Mouse (Mus musculus) thymus, postnatal 36 days (tissue): Measurements from ENCODE around the gene Sf3b1.
"Not testable (repeated sequence)": the region's sequence is repeated elsewhere in the genome, so short reads cannot be mapped to it uniquely, and the experiment has no call there.

Experiments used
- DNase-seq, 2 experiments: peaks; one replicate each; pipeline ENCODE4 v3.0.0; 2022; ENCODE audit warnings: mixed read lengths in 2 of 2

Gene Sf3b1

DNA sequence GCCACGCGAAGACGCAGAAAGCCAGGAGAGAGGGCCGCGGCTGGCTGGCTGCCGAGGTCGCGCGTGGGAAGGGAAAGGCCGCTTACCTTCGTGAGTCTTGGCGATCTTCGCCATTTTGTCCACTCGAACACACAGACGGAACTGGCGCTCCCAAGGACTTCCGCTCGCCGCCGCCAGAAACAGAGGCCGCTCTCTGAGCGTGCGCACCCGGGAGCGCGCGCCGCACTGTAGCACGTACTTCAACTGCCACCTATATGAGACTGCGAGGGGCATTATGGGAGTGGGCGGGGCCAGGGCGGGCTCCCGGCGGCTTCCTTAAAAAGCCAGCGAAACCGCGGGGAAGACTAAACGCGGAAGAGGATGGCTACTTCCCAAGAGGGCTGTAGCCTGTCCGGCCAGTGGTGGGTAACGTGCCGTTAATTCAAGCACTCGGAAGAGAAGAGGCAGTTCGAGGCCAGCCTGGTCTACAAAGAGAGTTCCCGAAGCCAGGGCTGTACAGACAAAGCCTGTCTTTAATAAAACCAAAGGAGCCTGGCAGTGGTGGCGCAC is at the start of gene Sf3b1:
Sf3b1 (minus strand) TSS at position 229 of the 549 bp plus-strand sequence.
- peak; percentile 94 to 97 for DNase-seq

DNA sequence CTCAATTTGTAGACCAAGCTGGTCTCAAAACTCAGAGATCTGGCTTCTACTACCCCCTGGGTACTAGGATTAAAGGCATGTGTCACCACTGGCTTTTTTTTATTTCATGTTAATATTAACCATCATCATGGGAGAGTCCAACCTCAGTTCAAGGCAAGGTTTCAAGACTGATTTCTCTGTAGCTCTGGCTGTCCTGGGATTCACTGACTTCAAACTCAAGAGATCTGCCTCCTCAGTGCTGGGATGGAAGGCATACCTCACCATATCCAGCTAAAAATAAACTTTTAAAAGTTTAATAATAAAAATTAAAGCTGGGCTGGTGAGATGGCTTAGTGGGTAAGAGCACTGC is 49.1 kb upstream of the Sf3b1 start:
- DNase-seq: no peak

DNA sequence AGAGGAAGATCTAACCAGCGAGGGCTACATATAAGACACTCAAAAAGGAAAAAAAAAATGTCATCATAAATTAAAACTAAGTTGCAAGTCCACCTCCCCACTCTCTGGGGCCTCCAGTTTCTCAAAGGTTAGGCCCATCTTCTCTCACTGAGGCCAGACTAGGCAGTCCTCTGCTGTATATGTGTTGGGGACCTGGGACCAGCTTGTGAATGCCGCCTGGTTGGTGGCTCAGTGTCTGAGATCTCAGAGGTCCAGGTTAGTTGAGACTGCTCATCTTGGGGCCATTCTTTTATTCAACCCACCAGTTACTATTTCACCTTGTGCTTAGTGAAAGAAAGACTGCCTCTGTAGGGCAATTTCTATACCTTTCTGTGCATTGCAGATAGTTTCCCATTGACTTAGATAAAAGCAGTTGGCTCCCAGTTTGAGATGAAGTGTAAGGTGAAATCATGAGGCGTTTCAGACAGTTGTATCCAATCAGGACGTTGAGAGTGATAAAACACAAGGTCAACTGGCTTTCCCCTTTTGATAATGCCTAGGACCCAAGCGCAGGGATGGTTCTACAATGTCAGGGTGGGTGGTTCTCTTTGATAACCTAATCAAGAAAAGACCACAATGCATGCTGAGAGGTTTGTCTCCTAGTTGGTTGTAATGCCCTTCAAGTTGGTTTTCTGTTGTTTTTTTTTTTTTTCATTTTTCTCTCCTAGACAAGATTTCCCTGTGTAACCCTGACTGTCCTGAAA is 48.5 kb upstream of the Sf3b1 start:
- no peak for DNase-seq

DNA sequence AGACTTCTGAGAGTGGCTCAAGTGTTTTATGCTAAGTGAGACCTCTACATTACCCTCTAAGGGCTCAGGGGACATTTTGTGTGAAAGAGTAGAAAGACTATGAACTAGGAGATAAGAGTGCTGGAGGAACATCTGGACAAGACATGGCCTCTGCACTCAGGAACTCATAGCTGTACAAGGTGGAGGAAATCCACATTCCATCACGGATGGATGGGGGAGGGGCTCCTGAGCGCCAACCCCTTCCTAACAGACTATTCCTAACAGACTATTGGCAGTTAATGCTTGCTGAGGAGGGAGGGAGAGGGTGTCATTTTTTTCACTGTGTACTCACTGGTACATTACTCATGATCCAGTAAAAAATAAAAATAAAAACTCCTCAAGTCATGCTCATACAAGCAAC is 47.5 kb upstream of the Sf3b1 start:
- DNase-seq: no peak

DNA sequence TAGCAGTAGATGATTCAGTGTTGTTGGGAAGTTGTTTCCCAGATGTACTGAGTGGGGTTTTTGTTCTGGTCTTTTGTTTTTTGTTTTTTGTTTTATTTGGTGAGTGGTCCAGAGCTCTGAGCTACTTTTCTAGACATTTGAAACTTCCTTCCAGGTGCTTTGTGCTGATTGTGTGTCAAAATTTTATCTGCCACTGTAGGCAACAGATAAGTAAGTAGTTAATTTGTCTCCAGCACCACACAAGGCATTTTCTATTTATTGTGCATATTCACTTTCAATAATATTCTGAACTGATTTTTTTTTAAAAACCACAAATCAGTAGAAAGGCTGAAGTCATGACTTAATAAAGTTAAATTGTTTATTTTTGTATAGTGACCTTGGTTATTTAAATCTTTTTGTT is 45.0 kb upstream of the Sf3b1 start:
- not testable (repeated sequence) for DNase-seq

GRCm38 (mm10) chr1:55061772-55062171 is 34.5 kb upstream of the Sf3b1 start:
- DNase-seq: no peak

GRCm38 (mm10) chr1:55061099-55061498 is 33.8 kb upstream of the Sf3b1 start:
- DNase-seq: no peak

GRCm38 (mm10) chr1:55058383-55058782 is 31.1 kb upstream of the Sf3b1 start:
- DNase-seq: not testable (repeated sequence)

GRCm38 (mm10) chr1:55055322-55056115 is 28.2 kb upstream of the Sf3b1 start:
- DNase-seq: no peak

- no peak for DNase-seq
Measured at GRCm38 (mm10) chr1:55053596-55053995, 26.3 kb upstream of the Sf3b1 start.

DNA sequence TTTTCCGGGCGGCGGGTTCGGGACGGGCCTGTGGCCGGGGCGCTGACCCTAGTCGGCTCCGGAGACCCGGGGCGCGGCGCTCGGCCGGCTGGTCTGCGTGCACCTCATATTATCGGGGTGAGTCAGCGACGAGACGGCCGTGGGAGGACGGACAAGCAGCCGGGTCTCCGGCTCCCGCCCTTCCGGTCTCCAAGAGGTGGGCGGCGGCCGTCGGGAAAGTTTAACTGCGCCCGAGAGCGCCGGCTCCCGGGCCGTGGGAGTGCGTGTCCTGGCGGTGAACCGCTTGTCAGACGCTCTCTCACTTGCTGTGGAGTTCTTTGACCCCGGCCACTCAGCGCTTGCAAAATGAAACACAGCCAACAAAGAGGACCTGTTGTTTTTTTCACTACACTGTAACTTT is 25.7 kb upstream of the Sf3b1 start:
- DNase-seq: no peak

GRCm38 (mm10) chr1:55052355-55052953 is 25.2 kb upstream of the Sf3b1 start, which contains the start of gene Coq10b:
Gene Coq10b (plus strand): TSS chr1:55052770.
- peak; percentile 97 for DNase-seq

GRCm38 (mm10) chr1:55051671-55052070 is 24.4 kb upstream of the Sf3b1 start:
- DNase-seq: no peak

DNA sequence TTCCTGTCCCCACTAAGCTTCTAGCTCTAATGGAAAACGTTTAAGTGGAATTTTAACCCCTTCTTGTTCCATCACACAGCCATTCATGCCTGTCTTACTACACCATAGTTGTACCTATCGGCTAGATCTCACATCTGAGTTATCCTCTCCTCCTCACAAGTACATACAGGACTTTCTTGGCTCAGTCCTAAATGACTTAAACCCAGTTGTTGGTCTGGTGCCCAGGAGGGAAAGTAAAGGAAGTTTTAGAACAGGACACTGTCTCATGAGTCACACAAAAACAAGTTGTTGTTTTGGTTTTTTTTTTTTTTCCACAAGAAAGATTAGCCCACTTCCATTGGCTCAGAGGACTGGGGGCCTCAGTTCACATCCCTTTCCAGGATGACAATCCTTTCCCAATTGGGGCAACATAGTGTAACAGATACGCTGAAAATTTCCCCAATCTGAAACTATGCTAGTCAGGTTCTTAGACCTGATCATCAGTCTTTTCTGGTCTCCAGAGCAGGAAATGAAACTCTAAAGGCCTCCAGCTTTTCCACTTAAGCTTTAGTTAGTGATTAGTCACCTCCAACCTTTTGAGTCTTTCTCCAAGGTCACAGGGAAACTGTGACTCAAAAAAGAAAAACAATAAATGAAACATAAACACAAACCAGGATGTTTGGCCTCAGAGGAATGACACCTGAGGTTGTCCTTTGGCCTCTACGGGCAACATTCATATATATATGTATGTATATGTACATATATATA is 21.7 kb upstream of the Sf3b1 start:
- no peak for DNase-seq

DNA sequence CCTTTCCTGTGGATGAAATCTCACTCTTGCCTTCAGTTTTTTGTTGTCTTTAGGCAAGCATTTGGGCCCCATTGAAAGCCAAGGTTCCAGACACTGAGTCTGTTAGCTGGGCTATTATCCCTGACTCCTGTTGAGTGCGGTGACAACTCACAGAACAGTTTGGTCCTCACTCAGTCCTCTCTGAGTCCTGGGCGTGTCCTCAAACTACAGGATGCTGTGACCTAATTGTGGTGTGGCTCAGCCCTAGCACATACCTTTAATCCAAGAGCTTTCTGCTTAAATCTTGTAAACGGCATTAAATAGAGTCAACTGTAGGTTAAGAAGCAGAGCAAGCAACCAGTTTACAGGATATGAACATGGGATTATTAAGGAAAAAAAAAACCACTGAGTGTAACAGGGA is 15.9 kb upstream of the Sf3b1 start:
- DNase-seq: no peak

GRCm38 (mm10) chr1:55042246-55042645 is 15.0 kb upstream of the Sf3b1 start:
- peak; percentile 30 to 32 for DNase-seq

GRCm38 (mm10) chr1:55041691-55042090 is 14.4 kb upstream of the Sf3b1 start:
- DNase-seq: no peak

DNA sequence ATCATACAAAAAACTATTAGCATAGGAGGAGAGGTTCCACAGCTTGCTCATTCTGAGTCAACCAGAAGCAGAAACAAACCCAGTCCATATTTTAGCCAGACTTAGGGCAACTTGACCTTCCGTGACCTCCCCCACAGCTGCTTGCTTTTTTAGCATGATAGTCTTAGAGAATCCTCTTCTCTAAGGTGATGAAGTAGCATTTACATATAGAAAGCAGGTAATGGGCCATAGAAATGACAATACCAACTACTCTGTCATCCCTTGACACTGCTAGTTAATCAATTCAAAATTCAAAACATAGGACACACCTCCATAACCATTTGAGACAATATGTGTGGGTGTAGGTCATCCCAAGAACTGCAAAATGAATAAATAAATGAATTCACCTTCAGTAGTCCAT is 12.7 kb upstream of the Sf3b1 start:
- no peak for DNase-seq

GRCm38 (mm10) chr1:55031026-55031779 is 3.9 kb upstream of the Sf3b1 start:
- no peak for DNase-seq

- peak; percentile 13 to 15 for DNase-seq
Measured at GRCm38 (mm10) chr1:55029446-55029845, 2.2 kb upstream of the Sf3b1 start.

GRCm38 (mm10) chr1:55028512-55029249 is 1.4 kb upstream of the Sf3b1 start:
- DNase-seq: peak; percentile 45 to 48
